Mouse (Mus musculus) erythroblast, embryonic 14.5 days (primary cell): ENCODE results near the gene Sbf2.

Source experiments
- GATA1 ChIP-seq: IDR thresholded peaks from 2 replicates; pipeline ENCODE4 v1.6.1; 2012; ENCODE audit warnings: low read length, inconsistent platforms, mixed read lengths
- TAL1 ChIP-seq: IDR thresholded peaks from 3 replicates; pipeline ENCODE4 v1.6.1; 2012; ENCODE audit warnings: low read length, inconsistent platforms, mixed read lengths

- no peak for TF ChIP-seq TAL1
- TF ChIP-seq GATA1 = no peak
Observed at GRCm38 (mm10) chr7:110314401-110314890, 300.3 kb downstream of the Sbf2 start.
